Mouse (Mus musculus) cortical plate, adult 2 months (tissue): Measurements from ENCODE around the gene Smad1.

Experiments
- CTCF ChIP-seq: fragments of 200-500 bp; IDR thresholded peaks from 2 replicates; pipeline ENCODE4 v1.5.1; 2011; ENCODE audit warnings: mild to moderate bottlenecking, control low read depth, low read length; ENCODE audit not compliant: insufficient read depth; ENCODE audit errors: extremely low read depth
- POLR2A ChIP-seq: fragments of 200-500 bp; IDR thresholded peaks from 2 replicates; pipeline ENCODE4 v1.6.1; 2011; ENCODE audit warnings: mild to moderate bottlenecking, low read length, control low read depth; ENCODE audit not compliant: insufficient read depth; ENCODE audit errors: extremely low read depth

- TF ChIP-seq POLR2A = no peak
- TF ChIP-seq CTCF = no peak
These were observed 106.5 kb downstream of the Smad1 start for GRCm38 (mm10) chr8:79292712-79293264.
